Mouse (Mus musculus) Patski (cell line): ENCODE measurements at regions not wholly inside any gene's neighbourhood (a gene's known extent, or its start where the extent isn't known, plus 50 kb on each side); places are given as distances from the start of the nearest gene placed in this dataset.

Experiments used
- ATAC-seq: fragments of 100-300 bp; one replicate; pipeline ENCODE4 v1.8.0; 2021
- CTCF ChIA-PET: fragments of 350-600 bp; sonication (Branson Sonifier 250); formaldehyde crosslinking; loops from one replicate; lab custom pipeline; 2022; ENCODE audit warnings: inconsistent platforms; lab: Charles Lee
- POLR2A ChIA-PET: fragments of 350-600 bp; sonication (Branson Sonifier 250); formaldehyde crosslinking; loops from one replicate; lab custom pipeline; 2022; ENCODE audit warnings: antibody characterized with exemption, inconsistent platforms; lab: Charles Lee
- DNase-seq: peaks from one replicate; pipeline ENCODE4 v3.0.0-alpha.2; 2011; ENCODE audit warnings: low read depth, low spot score
- H3K27me3 ChIP-seq: fragments of 371-371 bp; one replicate; pipeline ENCODE4 v1.5.1; 2021
- CTCF ChIP-seq: fragments of 100-300 bp; IDR thresholded peaks from one replicate; pipeline ENCODE4 v1.5.1; 2021
- in situ Hi-C: fragments of 300-500 bp; cut with MboI; formaldehyde crosslinking; loops from 3 replicates; pipeline ENCODE4 v1.11.1; 2018; ENCODE audit warnings: low pct_unique_long_range_greater_than_20kb, mixed read lengths

DNA sequence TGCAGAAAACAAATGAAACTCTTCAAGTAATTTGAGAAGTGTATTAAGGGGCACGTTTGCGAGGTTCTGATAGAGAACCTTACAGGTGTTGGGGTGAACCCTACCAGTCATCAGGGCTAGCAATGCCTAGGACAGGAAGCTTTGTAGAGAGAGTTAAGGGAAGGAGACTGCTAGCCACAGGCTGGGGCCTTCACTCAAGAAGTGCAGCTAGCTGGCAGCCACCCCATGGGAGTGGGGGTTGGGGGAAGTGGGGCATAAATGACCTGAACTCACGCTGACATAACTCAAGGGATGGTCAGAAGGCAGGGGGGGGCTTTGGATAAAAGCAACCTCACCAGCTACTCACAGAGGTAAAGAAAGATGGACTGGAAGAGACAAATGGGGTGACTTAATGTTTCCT, 80.3 kb upstream of the Gm47985 start:
- H3K27me3 ChIP-seq, result no peaks in the 10 kb centered on the region
- no peak for DNase-seq
- ChIA-PET POLR2A (interaction anchor here (0.9 kb wide), 1 partner anchor 241 kb away, joined by 4 read pairs; no protein-coding TSS in a partner anchor), CTCF (interaction anchor here (1.0 kb wide), 1 partner anchor 250 kb away, joined by 4 read pairs; no protein-coding TSS in a partner anchor)
- no peak for TF ChIP-seq CTCF
- no peak for ATAC-seq
- in situ Hi-C loops, result no loop called here

GRCm38 (mm10) chr1:151102646-151103391, 79.5 kb upstream of the Gm47985 start:
- no peaks in the 10 kb centered on the region for H3K27me3 ChIP-seq
- TF ChIP-seq CTCF, result peak; percentile 41
- ChIA-PET CTCF (interaction anchor here (1.0 to 1.6 kb wide), 5 partner anchors 65 to 256 kb away, joined by 3 to 4 read pairs (median 3); partner anchors contain the start of gene Ivns1abp), POLR2A (interaction anchor here (0.9 kb wide), 1 partner anchor 241 kb away, joined by 4 read pairs; no protein-coding TSS in a partner anchor)
- in situ Hi-C loops, result no loop called here
- DNase-seq, result no peak
- no peak for ATAC-seq

- ChIA-PET POLR2A (interaction anchor here (0.6 kb wide), 1 partner anchor 217 kb away, joined by 3 read pairs; no protein-coding TSS in a partner anchor), CTCF (interaction anchor here (0.8 to 1.6 kb wide), 7 partner anchors 14 to 255 kb away, joined by 3 to 4 read pairs (median 3); partner anchors contain the start of gene Ivns1abp)
- no peaks in the 10 kb centered on the region for H3K27me3 ChIP-seq
- DNase-seq (no peak), ATAC-seq (no peak)
- in situ Hi-C loops, result no loop called here
- no peak for TF ChIP-seq CTCF
Measured at GRCm38 (mm10) chr1:151103522-151104037, 78.8 kb upstream of the Gm47985 start.

DNA sequence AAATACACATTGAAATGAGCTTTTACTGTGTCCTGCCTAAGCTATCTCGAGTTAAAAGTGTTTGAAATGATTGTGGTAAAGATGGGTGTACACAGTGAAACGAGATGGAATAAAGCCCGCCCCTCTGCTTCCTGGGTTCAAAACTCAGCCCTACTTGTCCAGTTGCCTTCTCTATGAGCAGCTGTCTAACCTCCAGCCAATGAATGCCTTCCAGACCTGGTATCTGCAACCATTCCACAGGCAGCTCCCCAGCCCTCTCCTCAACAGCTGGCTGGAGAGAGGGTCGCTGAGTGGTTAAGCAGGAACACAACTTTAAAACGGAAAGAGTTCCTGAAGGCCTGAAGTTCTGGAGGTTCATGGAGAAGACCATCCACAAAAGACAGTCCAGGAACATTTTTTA, 78.0 kb upstream of the Gm47985 start:
- no peak for TF ChIP-seq CTCF
- in situ Hi-C loops, result no loop called here
- POLR2A ChIA-PET, result interaction anchor here (0.6 to 0.7 kb wide), 2 partner anchors 36 to 216 kb away, joined by 3 read pairs; no protein-coding TSS in a partner anchor
- DNase-seq (no peak), ATAC-seq (no peak)
- CTCF ChIA-PET, result interaction anchor here (1.5 to 1.6 kb wide), 2 partner anchors 13 to 73 kb away, joined by 3 read pairs; no protein-coding TSS in a partner anchor
- H3K27me3 ChIP-seq, result no peaks in the 10 kb centered on the region

DNA sequence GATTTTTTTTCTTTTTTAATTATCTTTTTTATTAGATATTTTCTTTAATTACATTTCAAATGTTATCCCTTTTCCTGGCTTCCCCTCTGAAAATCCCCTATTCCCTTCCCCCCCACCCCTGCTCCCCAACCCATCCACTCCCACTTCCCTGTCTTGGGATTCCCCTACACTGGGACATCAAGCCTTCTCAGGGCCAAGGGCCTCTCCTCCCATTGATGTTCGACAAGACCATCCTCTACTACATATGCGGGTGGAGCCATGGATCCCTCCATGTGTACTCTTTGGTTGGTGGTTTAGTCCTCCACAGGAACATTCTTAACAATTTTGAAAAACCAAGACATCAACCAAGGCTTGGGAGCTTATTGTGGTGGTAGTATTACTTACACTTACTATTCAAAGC, 77.5 kb upstream of the Gm47985 start:
- ATAC-seq, result no peak
- in situ Hi-C loops, result no loop called here
- no peak for DNase-seq
- ChIA-PET POLR2A (no interaction called here), CTCF (interaction anchor here (1.5 to 1.8 kb wide), 3 partner anchors 12 to 72 kb away, joined by 3 to 4 read pairs (median 3); no protein-coding TSS in a partner anchor)
- H3K27me3 ChIP-seq, result no peaks in the 10 kb centered on the region
- no peak for TF ChIP-seq CTCF

DNA sequence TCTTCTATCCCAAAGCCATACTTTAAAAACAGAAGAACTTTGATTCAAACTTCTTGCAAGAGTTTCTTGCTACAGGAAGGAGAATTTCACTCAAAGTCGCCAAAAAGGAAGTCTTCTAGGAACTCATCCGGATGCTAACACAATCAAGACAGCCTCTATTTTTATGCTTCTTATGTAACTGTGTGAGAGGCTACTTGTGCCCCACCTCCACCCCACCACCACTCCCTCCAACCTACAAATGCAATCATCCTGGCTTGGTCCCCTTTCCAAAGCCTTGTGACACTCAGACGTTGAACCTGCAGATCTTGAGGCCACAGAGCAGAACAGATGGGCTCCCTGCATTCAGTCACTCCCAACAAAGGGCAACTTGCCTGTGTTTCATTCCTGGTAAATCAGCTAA, 77.1 kb upstream of the Gm47985 start:
- CTCF ChIA-PET, result interaction anchor here (1.5 to 1.8 kb wide), 2 partner anchors 11 to 12 kb away, joined by 3 to 4 read pairs; no protein-coding TSS in a partner anchor
- H3K27me3 ChIP-seq, result no peaks in the 10 kb centered on the region
- POLR2A ChIA-PET, result no interaction called here
- ATAC-seq, result no peak
- in situ Hi-C loops, result no loop called here
- no peak for DNase-seq
- TF ChIP-seq CTCF, result no peak

DNA sequence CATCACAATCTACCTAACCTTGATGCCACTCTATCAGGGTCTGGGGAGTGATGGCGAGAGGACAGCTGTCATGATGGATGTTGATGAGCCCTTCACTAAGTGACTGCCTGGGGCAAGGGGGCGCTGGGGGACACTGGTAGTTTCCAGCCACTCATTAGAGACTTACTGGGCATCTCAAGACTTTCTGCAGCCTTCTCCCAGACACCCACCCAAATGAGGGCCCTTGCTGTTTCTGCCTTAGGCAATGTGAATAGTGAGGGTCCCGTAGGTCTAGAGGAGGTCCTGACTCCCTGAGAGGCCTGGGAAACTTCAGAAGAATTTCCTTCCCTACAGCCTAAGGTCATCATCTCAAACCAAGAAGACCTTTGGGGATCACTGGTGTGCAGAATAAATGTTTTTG, 74.9 kb upstream of the Gm47985 start:
- ChIA-PET CTCF (no interaction called here), POLR2A (no interaction called here)
- in situ Hi-C loops, result no loop called here
- H3K27me3 ChIP-seq, result no peaks in the 10 kb centered on the region
- no peak for TF ChIP-seq CTCF
- DNase-seq, result no peak
- no peak for ATAC-seq

- ATAC-seq (no peak), DNase-seq (no peak)
- in situ Hi-C loops, result no loop called here
- no peak for TF ChIP-seq CTCF
- no peaks in the 10 kb centered on the region for H3K27me3 ChIP-seq
- ChIA-PET CTCF (no interaction called here), POLR2A (no interaction called here)
Measured at GRCm38 (mm10) chr1:151109333-151109732, 73.0 kb upstream of the Gm47985 start.

DNA sequence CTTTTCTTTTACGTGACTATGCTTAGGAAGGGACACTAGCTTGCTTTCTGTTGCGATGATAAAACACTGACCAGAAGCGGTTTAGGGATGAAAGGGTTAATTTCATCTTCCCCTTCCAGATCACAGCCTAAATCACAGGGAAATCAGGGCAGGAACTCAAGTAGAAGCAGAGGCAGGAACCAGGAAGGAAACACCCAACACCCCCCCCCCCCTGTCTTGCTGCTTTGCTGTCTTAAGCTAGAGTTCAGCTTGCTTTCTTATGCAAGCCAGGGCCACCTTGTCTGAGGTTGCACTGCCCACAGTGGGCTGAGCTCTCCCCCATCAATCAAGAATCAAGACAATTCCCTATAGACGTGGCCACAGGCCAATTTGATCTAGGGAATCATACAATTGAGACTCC, 71.9 kb upstream of the Gm47985 start:
- in situ Hi-C loops, result no loop called here
- no peaks in the 10 kb centered on the region for H3K27me3 ChIP-seq
- TF ChIP-seq CTCF, result no peak
- POLR2A ChIA-PET, result no interaction called here
- ATAC-seq (no peak), DNase-seq (no peak)
- CTCF ChIA-PET, result interaction anchor here (0.7 kb wide), 1 partner anchor 16 kb away, joined by 5 read pairs; no protein-coding TSS in a partner anchor

- no peaks in the 10 kb centered on the region for H3K27me3 ChIP-seq
- no peak for TF ChIP-seq CTCF
- ATAC-seq (no peak), DNase-seq (no peak)
- POLR2A ChIA-PET, result no interaction called here
- CTCF ChIA-PET, result no interaction called here
- in situ Hi-C loops, result no loop called here
Measured at GRCm38 (mm10) chr1:151111683-151112082, 70.7 kb upstream of the Gm47985 start.

DNA sequence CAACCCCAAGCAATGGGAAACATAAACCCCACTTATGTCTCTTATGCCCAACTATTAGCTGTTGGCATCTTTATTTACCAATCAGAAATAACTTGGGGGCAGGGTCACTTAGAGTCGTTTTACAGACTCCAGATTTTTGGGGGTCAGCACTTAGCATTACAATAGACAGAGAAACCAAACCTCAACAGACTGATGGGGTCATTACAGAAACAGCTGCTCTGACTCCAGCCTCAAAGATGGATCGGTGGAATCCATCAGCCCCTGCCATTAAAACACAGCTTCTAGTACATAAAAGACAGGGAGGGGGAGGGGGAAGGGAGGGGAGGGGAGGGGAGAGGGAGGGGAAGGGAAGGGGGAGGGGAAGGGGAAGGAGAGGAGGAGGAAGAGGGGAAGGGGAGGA, 69.9 kb upstream of the Gm47985 start:
- ATAC-seq, result no peak
- TF ChIP-seq CTCF, result no peak
- in situ Hi-C loops, result no loop called here
- POLR2A ChIA-PET, result no interaction called here
- DNase-seq, result no peak
- CTCF ChIA-PET, result no interaction called here
- no peaks in the 10 kb centered on the region for H3K27me3 ChIP-seq
